Mouse (Mus musculus) thymus, adult 2 months (tissue): ENCODE results near the gene Lgalsl.

Source experiments
- CTCF ChIP-seq: fragments of 200-500 bp; IDR thresholded peaks from 2 replicates; pipeline ENCODE4 v1.5.1; 2012; ENCODE audit warnings: mild to moderate bottlenecking, control low read depth, low read length, moderate library complexity, borderline replicate concordance; ENCODE audit not compliant: control insufficient read depth, poor library complexity, insufficient read depth; ENCODE audit errors: extremely low read depth
- POLR2A ChIP-seq: fragments of 200-500 bp; IDR thresholded peaks from 2 replicates; pipeline ENCODE4 v1.6.1; 2012; ENCODE audit warnings: mild to moderate bottlenecking, low read length, control low read depth, moderate library complexity; ENCODE audit not compliant: control insufficient read depth, poor library complexity, insufficient read depth; ENCODE audit errors: extremely low read depth

- TF ChIP-seq POLR2A, result no peak
- TF ChIP-seq CTCF, result no peak
These were observed 29.5 kb upstream of the Lgalsl start for GRCm38 (mm10) chr11:20860351-20860750.
